Mouse (Mus musculus) right cerebral cortex, postnatal 14 days (tissue): ENCODE measurements at regions not wholly inside any gene's neighbourhood (a gene's known extent, or its start where the extent isn't known, plus 50 kb on each side); places are given as distances from the start of the nearest gene placed in this dataset.
"Not testable (repeated sequence)": the region's sequence is repeated elsewhere in the genome, so short reads cannot be mapped to it uniquely, and the experiment has no call there.

Source experiments
- DNase-seq: peaks from one replicate; pipeline ENCODE4 v3.0.0; 2022

- no peak for DNase-seq
Measured at GRCm38 (mm10) chr9:41914611-41915010, 209.5 kb downstream of the Sorl1 start.

GRCm38 (mm10) chr9:41913911-41914310 is 210.2 kb downstream of the Sorl1 start:
- no peak for DNase-seq

GRCm38 (mm10) chr9:41912482-41912881 is 211.6 kb downstream of the Sorl1 start:
- DNase-seq, result no peak

GRCm38 (mm10) chr9:41900606-41900974 is 223.5 kb downstream of the Sorl1 start:
- no peak for DNase-seq

GRCm38 (mm10) chr9:41899766-41900605 is 224.1 kb downstream of the Sorl1 start:
- no peak for DNase-seq

- no peak for DNase-seq
Measured at GRCm38 (mm10) chr9:41895106-41895505, 229.0 kb downstream of the Sorl1 start.

GRCm38 (mm10) chr9:41892841-41893240 is 231.3 kb downstream of the Sorl1 start:
- no peak for DNase-seq

- no peak for DNase-seq
Measured at GRCm38 (mm10) chr9:41891206-41891605, 232.9 kb downstream of the Sorl1 start.

GRCm38 (mm10) chr9:41890273-41891141 is 233.6 kb downstream of the Sorl1 start:
- DNase-seq, result peak; percentile 60

GRCm38 (mm10) chr9:41889568-41890272 is 234.4 kb downstream of the Sorl1 start:
- DNase-seq, result peak; percentile 10

GRCm38 (mm10) chr9:41888616-41889150 is 235.4 kb downstream of the Sorl1 start:
- no peak for DNase-seq

GRCm38 (mm10) chr9:41886456-41886855 is 237.6 kb downstream of the Sorl1 start:
- DNase-seq, result not testable (repeated sequence)

- no peak for DNase-seq
Measured at GRCm38 (mm10) chr9:41880457-41880856, 243.6 kb downstream of the Sorl1 start.

- DNase-seq, result no peak
Measured at GRCm38 (mm10) chr9:41879080-41879479, 245.0 kb downstream of the Sorl1 start.

GRCm38 (mm10) chr9:41861136-41861535 is 263.0 kb downstream of the Sorl1 start:
- DNase-seq, result no peak

- peak; percentile 78 for DNase-seq
Measured at GRCm38 (mm10) chr9:41860681-41861080, 263.4 kb downstream of the Sorl1 start.

- no peak for DNase-seq
Measured at GRCm38 (mm10) chr9:41859780-41860179, 264.3 kb downstream of the Sorl1 start.

GRCm38 (mm10) chr9:41852099-41852498 is 272.0 kb downstream of the Sorl1 start:
- no peak for DNase-seq

- no peak for DNase-seq
Measured at GRCm38 (mm10) chr9:41849628-41850326, 274.3 kb downstream of the Sorl1 start.

- DNase-seq, result no peak
Measured at GRCm38 (mm10) chr9:41844616-41845015, 279.5 kb downstream of the Sorl1 start.

GRCm38 (mm10) chr9:41834487-41835404 is 289.4 kb downstream of the Sorl1 start:
- DNase-seq, result no peak
